Mouse (Mus musculus) regulatory T cell (primary cell): Measurements from ENCODE around the gene Gm10638.

Experiments
- in situ Hi-C: fragments of 300-600 bp; cut with MboI, MseI; formaldehyde crosslinking; loops from one replicate; pipeline ENCODE4 v1.15.1; 2025; ENCODE audit warnings: high pct_unique_total_duplicates

Gene Gm10638

GRCm38 (mm10) chr8:86779207-86779606 is 33.7 kb downstream of the Gm10638 start:
- in situ Hi-C loops = no loop called here

DNA sequence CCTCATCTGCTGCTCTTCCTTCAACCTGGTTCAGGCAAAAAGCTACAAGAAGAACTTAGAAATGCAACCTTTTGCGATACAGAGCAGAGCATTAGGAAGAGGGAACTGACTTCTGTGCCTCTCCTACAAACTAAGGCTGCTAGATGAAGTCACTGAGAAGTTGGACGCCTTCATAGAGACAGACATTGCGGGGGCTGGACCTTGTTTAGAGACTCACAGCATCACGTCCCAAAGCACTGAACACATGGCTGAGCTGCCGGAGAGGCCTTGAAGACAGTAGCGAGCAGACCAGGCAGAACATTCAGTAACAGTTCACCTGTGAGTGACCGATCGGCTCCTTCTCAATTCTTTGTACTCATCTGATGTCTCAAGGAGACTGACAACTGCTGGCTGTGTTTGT is 35.6 kb downstream of the Gm10638 start:
- in situ Hi-C loops = no loop called here

DNA sequence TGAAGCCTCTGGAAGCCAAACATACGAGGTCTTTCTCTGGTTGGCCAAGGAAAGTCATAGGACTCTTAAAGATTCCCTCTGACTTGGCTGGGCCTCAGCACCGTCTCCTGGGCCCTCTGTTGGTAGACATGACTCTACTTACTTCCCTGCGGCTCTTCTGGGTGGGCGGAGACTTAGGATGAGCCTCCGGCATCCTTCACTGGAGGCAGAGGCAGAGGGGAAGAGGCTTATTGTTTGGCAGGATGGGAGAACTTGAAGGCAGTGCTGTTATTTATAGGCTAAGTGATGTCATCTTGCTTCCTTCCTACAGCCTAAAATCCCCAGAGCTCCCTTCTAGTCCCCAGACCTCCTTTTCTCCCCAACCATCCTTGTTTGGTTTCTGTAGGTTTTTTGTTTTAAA is 41.0 kb downstream of the Gm10638 start:
- in situ Hi-C loops = no loop called here

- in situ Hi-C loops = no loop called here
Measured at GRCm38 (mm10) chr8:86787891-86788420, 42.5 kb downstream of the Gm10638 start.

DNA sequence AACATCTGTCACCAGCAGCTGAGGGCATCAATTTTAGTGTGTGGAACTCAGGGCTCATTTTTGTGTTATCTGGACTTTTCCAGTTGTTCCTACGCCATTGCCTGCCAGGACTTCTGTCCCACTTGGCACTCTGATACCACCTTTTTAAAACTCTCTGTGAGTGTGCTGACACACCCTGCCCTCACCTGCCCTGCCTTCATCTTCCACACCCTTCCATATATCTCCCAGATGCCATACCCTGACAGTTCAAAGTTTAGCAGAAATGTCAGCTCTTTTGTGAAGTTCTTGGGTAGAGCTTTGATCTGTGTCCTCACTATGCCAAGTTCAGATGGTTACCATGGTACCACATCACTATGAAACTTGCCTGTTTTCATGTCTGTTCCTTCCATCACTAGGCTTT is 44.1 kb downstream of the Gm10638 start:
- in situ Hi-C loops = no loop called here

DNA sequence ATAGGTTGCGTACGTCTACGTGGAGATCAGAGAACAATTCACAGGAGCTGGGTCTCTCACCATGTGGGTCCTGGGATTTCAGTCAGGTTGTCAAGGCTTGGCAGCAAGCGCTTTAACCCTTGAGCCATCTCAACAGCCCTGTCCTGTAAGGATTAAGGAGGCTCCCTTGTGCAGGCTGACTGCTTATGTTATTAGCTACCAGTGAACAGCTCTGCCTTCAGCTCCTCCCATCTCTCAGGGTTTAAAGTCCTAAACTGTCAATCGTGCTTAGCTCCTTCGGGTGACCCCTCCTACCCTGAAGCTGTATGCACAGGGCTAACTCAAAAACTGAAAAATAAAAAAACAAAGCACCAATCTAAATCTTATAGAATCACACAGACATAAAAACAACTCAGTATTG is 46.0 kb downstream of the Gm10638 start:
- in situ Hi-C loops = no loop called here

DNA sequence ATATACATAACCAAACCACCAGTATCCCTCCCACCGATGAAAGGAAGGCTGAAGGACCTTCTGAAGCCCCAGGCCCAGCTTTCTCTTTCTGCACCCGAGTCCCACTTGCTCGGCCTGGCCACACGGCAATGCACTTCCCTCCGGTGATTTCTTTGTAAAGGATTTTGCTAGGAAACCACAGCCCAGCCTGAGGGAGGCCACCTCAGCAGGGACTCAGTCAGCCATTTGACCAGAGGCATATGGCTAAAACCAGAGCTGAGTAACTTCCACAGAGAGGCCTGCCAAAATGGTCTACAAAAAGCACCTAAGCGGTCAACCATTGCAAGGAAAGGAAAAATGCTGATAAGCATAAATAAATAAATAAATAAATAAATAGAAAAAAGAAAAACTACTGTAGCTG is 49.2 kb downstream of the Gm10638 start:
- in situ Hi-C loops = loop anchor here (5.0 kb wide), 1 partner anchor 58 kb away; no protein-coding TSS in a partner anchor
